Mouse (Mus musculus) stomach, embryonic 14.5 days (tissue): ENCODE measurements around the gene Ptprz1. TPM values are rescaled to one million over a fixed set of nuclear protein-coding genes. Genes with fewer than 3 reads are reported as not detected.
"Not testable (repeated sequence)": the region's sequence is repeated elsewhere in the genome, so short reads cannot be mapped to it uniquely, and the experiment has no call there.

Experiments
- ATAC-seq: fragments of 200-750 bp; cut with Nextera tagmentation; 2 replicates; pipeline ENCODE4 v1.8.0; 2017; ENCODE audit warnings: low read depth, moderate TSS enrichment; ENCODE audit not compliant: insufficient number of reproducible peaks, insufficient read depth, low FRiP score
- H3K27ac ChIP-seq: fragments of 300-500 bp; sonication (generic); 2 replicates; pipeline ENCODE4 v1.5.1; 2014; ENCODE audit warnings: mild to moderate bottlenecking, low read length, moderate library complexity, mixed read lengths
- H3K27me3 ChIP-seq: fragments of 300-500 bp; sonication (generic); 2 replicates; pipeline ENCODE4 v1.6.1; 2014; ENCODE audit warnings: low read length, control low read depth, mixed read lengths; ENCODE audit not compliant: control insufficient read depth, insufficient read depth
- H3K36me3 ChIP-seq: fragments of 300-500 bp; sonication (generic); 2 replicates; pipeline ENCODE4 v1.6.1; 2014; ENCODE audit warnings: mild to moderate bottlenecking, control low read depth, low read length, moderate library complexity, mixed read lengths; ENCODE audit not compliant: control insufficient read depth, insufficient read depth
- H3K4me1 ChIP-seq: fragments of 300-500 bp; sonication (generic); 2 replicates; pipeline ENCODE4 v1.6.1; 2014; ENCODE audit warnings: low read length, control low read depth, mixed read lengths; ENCODE audit not compliant: control insufficient read depth, insufficient read depth
- H3K4me2 ChIP-seq: fragments of 300-500 bp; sonication (generic); replicated peaks from 2 replicates; pipeline ENCODE4 v1.6.1; 2014; ENCODE audit warnings: low read depth, low read length, control low read depth
- H3K4me3 ChIP-seq: fragments of 300-500 bp; sonication (generic); 2 replicates; pipeline ENCODE4 v1.5.1; 2014; ENCODE audit warnings: low read depth, low read length, control low read depth
- H3K9ac ChIP-seq: fragments of 300-500 bp; sonication (generic); replicated peaks from 2 replicates; pipeline ENCODE4 v1.6.1; 2014; ENCODE audit warnings: low read depth, mild to moderate bottlenecking, control low read depth, low read length, moderate library complexity, mixed read lengths
- H3K9me3 ChIP-seq: fragments of 300-500 bp; sonication (generic); 2 replicates; pipeline ENCODE4 v1.6.1; 2016; ENCODE audit warnings: low read depth, low read length, control low read depth; ENCODE audit not compliant: control insufficient read depth
- WGBS: fragments of 180-500 bp; shearing (Covaris S2); extraction: QIAGEN DNeasy Blood & Tissue Kit; methylation state at CpG from one replicate; pipeline ENCODE4 v1.1.7; 2014; 5-methylcytosine and 5-hydroxymethylcytosine counted together
- polyA plus RNA-seq: library from polyadenylated mRNA; unstranded; fragments of >200 nt; fragmentation: Nextera tagmentation; extraction: Ambion mirVana; gene quantifications from 2 replicates; pipeline ENCODE4 v1.2.1, GENCODE M21; 2014

The Ptprz1 gene
- polyA plus RNA-seq, 1 experiment from 2014 or later, result 8.6 TPM

DNA sequence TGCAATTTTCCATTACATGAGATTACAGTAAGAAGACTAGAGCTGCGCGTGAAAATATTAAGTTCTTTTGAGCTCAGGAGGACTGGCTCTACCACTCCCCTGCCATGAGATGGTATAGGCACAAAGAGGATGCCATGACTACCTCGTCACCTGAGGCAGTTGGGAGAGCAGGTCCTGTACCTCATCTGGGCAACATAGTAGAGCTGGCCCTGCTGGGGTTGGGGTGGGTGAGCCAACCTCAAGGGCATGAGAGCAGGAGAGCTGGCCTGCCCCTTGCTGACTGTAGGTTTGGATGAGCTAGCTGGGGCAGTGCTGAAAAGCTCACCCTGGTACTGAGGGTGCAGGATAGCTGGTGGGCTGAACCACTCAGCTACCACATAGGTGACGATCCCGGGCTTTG lies 180.4 kb downstream of the Ptprz1 start:
- Histone ChIP-seq H3K4me1 (no peaks in the 10 kb centered on the region), H3K9me3 (no peaks in the 10 kb centered on the region), H3K9ac (no peak overlapping the region), H3K4me3 (no peak overlapping the region), H3K4me2 (no peak overlapping the region), H3K27ac (no peak overlapping the region), H3K36me3 (no peaks in the 10 kb centered on the region), H3K27me3 (no peaks in the 10 kb centered on the region)
- WGBS, result 87% methylated on average over 5 of the region's 5 CpGs
- ATAC-seq, result no peak

GRCm38 (mm10) chr6:23076060-23076459 lies 200.8 kb downstream of the Ptprz1 start:
- H3K9ac ChIP-seq, result no peak overlapping the region
- 69% methylated on average over 2 of the region's 2 CpGs for WGBS
- no peak overlapping the region for H3K27ac ChIP-seq
- no peaks in the 10 kb centered on the region for H3K27me3 ChIP-seq
- ATAC-seq, result no peak
- H3K4me2 ChIP-seq, result no peak overlapping the region
- H3K4me1 ChIP-seq, result no peaks in the 10 kb centered on the region
- no peaks in the 10 kb centered on the region for H3K36me3 ChIP-seq
- no peak overlapping the region for H3K4me3 ChIP-seq
- no peaks in the 10 kb centered on the region for H3K9me3 ChIP-seq

GRCm38 (mm10) chr6:23078273-23078672 lies 203.0 kb downstream of the Ptprz1 start:
- no peaks in the 10 kb centered on the region for H3K4me1 ChIP-seq
- ATAC-seq, result no peak
- no peak overlapping the region for H3K4me3 ChIP-seq
- H3K36me3 ChIP-seq, result no peaks in the 10 kb centered on the region
- H3K27me3 ChIP-seq, result no peaks in the 10 kb centered on the region
- H3K9ac ChIP-seq, result no peak overlapping the region
- 74% methylated on average over 2 of the region's 2 CpGs for WGBS
- H3K27ac ChIP-seq, result no peak overlapping the region
- H3K9me3 ChIP-seq, result no peaks in the 10 kb centered on the region
- H3K4me2 ChIP-seq, result no peak overlapping the region

GRCm38 (mm10) chr6:23079991-23080680 lies 204.8 kb downstream of the Ptprz1 start:
- no peaks in the 10 kb centered on the region for H3K36me3 ChIP-seq
- H3K4me2 ChIP-seq, result no peak overlapping the region
- H3K27ac ChIP-seq, result no peak overlapping the region
- H3K4me3 ChIP-seq, result no peak overlapping the region
- H3K9me3 ChIP-seq, result no peaks in the 10 kb centered on the region
- 0 out of 2 replicates have a peak, but pooled peaks have one; percentile 10 for ATAC-seq
- WGBS, result 44% methylated on average over 3 of the region's 3 CpGs
- no peaks in the 10 kb centered on the region for H3K4me1 ChIP-seq
- no peaks in the 10 kb centered on the region for H3K27me3 ChIP-seq
- H3K9ac ChIP-seq, result no peak overlapping the region

DNA sequence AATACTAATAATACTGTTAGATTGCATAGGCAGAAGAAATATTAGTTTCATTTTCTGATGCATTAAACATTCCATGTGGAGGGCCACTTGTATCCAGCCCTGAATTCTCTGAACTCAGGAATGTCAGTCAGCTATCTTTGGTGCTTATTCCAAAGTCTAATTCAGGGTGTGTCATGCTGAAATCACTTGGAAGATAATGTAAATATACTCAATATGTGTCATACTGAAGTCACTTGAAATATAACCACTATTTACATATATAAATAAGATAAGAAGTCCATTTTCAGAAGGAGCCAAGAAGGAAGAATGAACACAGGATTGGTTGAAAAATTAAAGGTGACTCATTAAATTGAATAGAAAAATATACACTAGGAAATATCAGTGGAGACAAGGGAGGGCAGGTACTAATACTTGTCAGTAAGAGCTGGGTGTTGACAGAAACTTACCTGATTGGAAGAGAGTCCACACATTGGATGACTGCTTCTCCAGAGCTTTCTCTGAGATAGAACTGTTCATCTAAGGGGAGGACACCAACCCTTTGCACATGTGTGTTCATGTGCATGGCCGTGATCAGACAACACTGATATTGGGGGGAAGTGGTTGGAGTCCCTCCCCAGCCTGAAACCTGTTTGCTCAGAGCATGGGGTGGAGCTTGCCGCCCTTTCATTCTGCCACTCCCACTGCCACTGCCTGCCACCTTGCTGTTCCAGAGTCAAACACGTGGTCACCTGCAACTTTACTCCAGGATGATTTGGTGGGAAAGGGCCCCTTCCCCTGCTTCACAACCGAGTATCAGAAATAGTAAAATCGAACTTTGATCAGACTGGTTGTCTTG lies 209.5 kb downstream of the Ptprz1 start:
- no peak; the same call in 1 of the 2 replicates for ATAC-seq
- no peaks in the 10 kb centered on the region for H3K27me3 ChIP-seq
- no peak overlapping the region for H3K4me3 ChIP-seq
- no peak overlapping the region for H3K27ac ChIP-seq
- no peak overlapping the region for H3K4me2 ChIP-seq
- H3K9ac ChIP-seq, result no peak overlapping the region
- 91% methylated on average over 5 of the region's 5 CpGs for WGBS
- no peaks in the 10 kb centered on the region for H3K36me3 ChIP-seq
- H3K4me1 ChIP-seq, result no peaks in the 10 kb centered on the region
- no peaks in the 10 kb centered on the region for H3K9me3 ChIP-seq

DNA sequence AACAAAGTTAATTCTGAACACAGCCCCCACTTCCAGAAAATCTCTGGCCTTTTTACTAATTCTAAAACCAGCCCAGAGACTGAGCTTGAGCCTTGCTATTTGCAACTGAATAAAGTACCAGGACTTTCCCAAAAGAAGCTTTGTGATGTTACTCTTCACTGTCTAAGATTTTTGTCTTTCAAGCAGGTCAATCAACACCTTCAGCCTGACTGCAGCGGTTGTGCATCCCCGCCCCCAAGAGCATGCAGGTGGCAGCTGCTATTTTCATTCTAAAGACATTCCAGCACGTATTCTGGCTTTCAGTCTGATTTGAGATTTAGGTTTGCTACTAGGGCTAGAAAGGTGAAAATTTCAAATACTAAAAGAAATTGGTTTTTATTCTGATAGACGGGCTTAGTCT lies 214.0 kb downstream of the Ptprz1 start:
- not testable (repeated sequence) for H3K9me3 ChIP-seq, H3K4me3 ChIP-seq, H3K36me3 ChIP-seq, H3K4me1 ChIP-seq, ATAC-seq, H3K27ac ChIP-seq, H3K9ac ChIP-seq, H3K27me3 ChIP-seq, H3K4me2 ChIP-seq
- WGBS, result 76% methylated on average over 4 of the region's 4 CpGs

DNA sequence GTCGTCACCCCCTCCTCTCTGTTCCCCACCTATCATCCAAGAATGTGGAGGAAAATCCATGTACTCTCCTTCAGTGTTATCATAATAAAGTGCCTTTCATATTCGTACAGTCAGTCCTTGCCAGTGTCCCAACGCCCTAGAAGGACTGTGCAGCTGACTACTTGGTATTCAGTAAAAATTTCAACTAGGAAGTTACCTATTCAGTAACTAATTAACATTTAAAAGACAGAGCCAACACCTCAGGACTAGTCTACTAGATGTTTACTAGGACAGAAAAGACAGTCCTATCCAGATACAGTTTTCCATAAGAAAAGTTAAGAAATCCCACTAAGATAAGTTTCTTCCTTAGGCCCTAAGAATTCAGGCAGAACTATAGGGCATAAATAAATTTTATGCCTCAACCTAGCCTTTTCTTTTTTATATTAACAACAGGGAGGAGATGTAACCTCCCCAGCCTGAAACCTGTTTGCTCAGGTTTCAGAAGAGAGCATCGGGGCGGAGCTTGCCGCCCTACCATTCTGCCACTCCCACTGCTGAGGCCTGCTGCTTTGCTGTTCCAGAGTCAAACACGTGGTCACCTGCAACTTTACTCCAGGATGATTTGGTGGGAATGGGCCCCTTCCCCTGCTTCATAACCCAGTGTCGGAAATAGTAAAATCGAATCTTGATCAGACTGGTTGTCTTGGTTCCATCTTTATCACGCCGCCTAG lies 215.2 kb downstream of the Ptprz1 start:
- ATAC-seq, result not testable (repeated sequence)

More for the DNA sequence above, 215.2 kb downstream of the Ptprz1 start:
- H3K36me3 ChIP-seq, H3K4me1 ChIP-seq, H3K27me3 ChIP-seq, H3K9me3 ChIP-seq, H3K4me2 ChIP-seq, H3K27ac ChIP-seq, H3K4me3 ChIP-seq, H3K9ac ChIP-seq: not testable (repeated sequence)
- 90% methylated on average over 11 of the region's 11 CpGs for WGBS
